Mouse (Mus musculus) liver, adult 2 months (tissue): Measurements from ENCODE around the gene Wdr1. TPM values are rescaled to one million over a fixed set of nuclear protein-coding genes. Genes with fewer than 3 reads are reported as not detected.
A peak's percentile ranks its signal among the peaks of the same experiment; 100 is the strongest.

Source experiments
- DNase-seq: peaks from one replicate; pipeline ENCODE4 v3.0.0-alpha.2; 2011; ENCODE audit warnings: low read depth, low spot score; ENCODE audit errors: extremely low read depth
- H3K27ac ChIP-seq: fragments of 200-500 bp; replicated peaks from 2 replicates; pipeline ENCODE4 v1.5.1; 2012; ENCODE audit warnings: low read depth, mild to moderate bottlenecking, control low read depth, inconsistent platforms, low read length; ENCODE audit not compliant: insufficient read depth
- H3K27me3 ChIP-seq: fragments of 200-500 bp; 2 replicates; pipeline ENCODE4 v1.6.1; 2012; ENCODE audit warnings: mild to moderate bottlenecking, moderate library complexity, low read length, inconsistent platforms; ENCODE audit not compliant: control insufficient read depth, insufficient read depth
- H3K36me3 ChIP-seq: fragments of 200-500 bp; 2 replicates; pipeline ENCODE4 v1.6.1; 2012; ENCODE audit warnings: low read length, inconsistent platforms; ENCODE audit not compliant: control insufficient read depth, insufficient read depth
- H3K4me1 ChIP-seq: fragments of 200-500 bp; 2 replicates; pipeline ENCODE4 v1.6.1; 2011; ENCODE audit warnings: low read length; ENCODE audit not compliant: control insufficient read depth, insufficient read depth
- H3K4me3 ChIP-seq: fragments of 200-500 bp; 2 replicates; pipeline ENCODE4 v1.5.1; 2011; ENCODE audit warnings: low read depth, mild to moderate bottlenecking, control low read depth, low read length, moderate library complexity; ENCODE audit not compliant: insufficient read depth
- H3K79me2 ChIP-seq: fragments of 200-500 bp; 2 replicates; pipeline ENCODE4 v1.6.1; 2012; ENCODE audit warnings: inconsistent platforms, mild to moderate bottlenecking, low read length, moderate library complexity; ENCODE audit not compliant: control insufficient read depth, insufficient read depth
- H3K9ac ChIP-seq: fragments of 200-500 bp; 2 replicates; pipeline ENCODE4 v1.6.1; 2012; ENCODE audit warnings: low read depth, mild to moderate bottlenecking, control low read depth, inconsistent platforms, low read length
- CTCF ChIP-seq: fragments of 200-500 bp; IDR thresholded peaks from 2 replicates; pipeline ENCODE4 v1.5.1; 2011; ENCODE audit warnings: low read depth, low read length, control low read depth
- POLR2A ChIP-seq: fragments of 200-500 bp; IDR thresholded peaks from 2 replicates; pipeline ENCODE4 v1.6.1; 2011; ENCODE audit warnings: low read length, control low read depth; ENCODE audit not compliant: insufficient read depth; ENCODE audit errors: extremely low read depth
- WGBS: fragments of 180-500 bp; shearing (Covaris S2); methylation state at CpG from one replicate; pipeline ENCODE4 v1.1.7; 2018; 5-methylcytosine and 5-hydroxymethylcytosine counted together
- polyA plus RNA-seq: library from polyadenylated mRNA; depleted of rRNA; stranded (reverse); fragments of >200 nt; gene quantifications from 2 replicates; pipeline ENCODE4 v1.2.3, GENCODE M21; 2012
- total RNA-seq: library from RNA; depleted of rRNA; stranded (reverse); fragments of >200 nt; gene quantifications from 2 replicates; pipeline ENCODE4 v1.2.3, GENCODE M21; 2014

Gene Wdr1
- total and polyA plus RNA-seq, 2 experiments, result 40.4 to 42.1 TPM

GRCm38 (mm10) chr5:38502992-38503391, 60.0 kb downstream of the Wdr1 start, which contains the start of gene Slc2a9:
Gene Slc2a9 (minus strand): TSS chr5:38503143.
- peak; percentile 84 for DNase-seq
- H3K9ac ChIP-seq, result no peak within 1 kb of the TSS
- no peaks in the 10 kb centered on the region for H3K36me3 ChIP-seq
- peaks cover 22% of the 10 kb centered on the region for H3K4me1 ChIP-seq
- no peaks in the 10 kb centered on the region for H3K79me2 ChIP-seq
- no peak within 1 kb of the TSS for H3K4me3 ChIP-seq
- no peaks in the 10 kb centered on the region for H3K27me3 ChIP-seq
- TF ChIP-seq POLR2A, result no peak
- no peak for TF ChIP-seq CTCF
- H3K27ac ChIP-seq, result 0 out of 2 replicates have a peak within 1 kb of the TSS, but pooled peaks have one; percentile 1
- 35% methylated on average over 4 of the region's 4 CpGs for WGBS

- no peaks in the 10 kb centered on the region for H3K27me3 ChIP-seq
- no peak for TF ChIP-seq POLR2A
- TF ChIP-seq CTCF, result no peak
- H3K4me3 ChIP-seq, result no peak overlapping the region
- H3K36me3 ChIP-seq, result no peaks in the 10 kb centered on the region
- WGBS, result 34% methylated on average over 8 of the region's 8 CpGs
- H3K79me2 ChIP-seq, result no peaks in the 10 kb centered on the region
- H3K9ac ChIP-seq, result no peak overlapping the region
- H3K4me1 ChIP-seq, result peaks cover 27% of the 10 kb centered on the region
- H3K27ac ChIP-seq, result peak overlapping the region; percentile 1; the same call in 1 of the 2 replicates
- DNase-seq, result peak; percentile 88
These were observed 63.0 kb downstream of the Wdr1 start for GRCm38 (mm10) chr5:38500043-38500442.

DNA sequence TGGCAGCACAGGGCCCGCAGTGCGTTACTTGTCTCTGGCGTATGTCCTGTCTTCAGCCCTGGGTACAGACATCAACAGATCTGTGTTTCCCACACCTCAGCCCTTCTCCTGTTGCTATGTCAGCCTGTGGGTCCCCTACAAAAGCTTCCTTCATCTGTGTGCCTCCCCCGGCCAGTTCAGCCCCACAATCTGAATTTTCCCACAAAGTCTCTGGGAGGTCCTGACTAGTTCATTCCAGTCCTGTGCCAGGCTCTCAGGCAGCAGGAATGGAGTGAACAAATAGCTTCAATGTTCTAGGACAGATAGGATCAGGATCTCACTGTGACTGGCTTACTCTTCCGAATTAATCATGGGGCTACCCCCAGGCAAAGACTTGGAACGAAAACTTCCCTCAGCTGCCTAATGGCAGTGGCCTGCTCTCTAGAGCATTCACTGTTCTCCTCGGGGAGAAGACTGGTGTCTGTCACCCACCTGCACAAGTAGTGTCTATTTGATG, 63.7 kb downstream of the Wdr1 start:
- no peak overlapping the region for H3K4me3 ChIP-seq
- TF ChIP-seq CTCF, result no peak
- TF ChIP-seq POLR2A, result no peak
- 90% methylated on average over 7 of the region's 7 CpGs for WGBS
- no peaks in the 10 kb centered on the region for H3K79me2 ChIP-seq
- H3K36me3 ChIP-seq, result no peaks in the 10 kb centered on the region
- H3K27me3 ChIP-seq, result no peaks in the 10 kb centered on the region
- H3K9ac ChIP-seq, result no peak overlapping the region
- H3K4me1 ChIP-seq, result peaks cover 27% of the 10 kb centered on the region
- no peak overlapping the region for H3K27ac ChIP-seq
- DNase-seq, result no peak

GRCm38 (mm10) chr5:38498479-38498878, 64.5 kb downstream of the Wdr1 start:
- 31% methylated on average over 5 of the region's 5 CpGs for WGBS
- Histone ChIP-seq H3K4me3 (no peak overlapping the region), H3K27ac (no peak overlapping the region), H3K4me1 (peaks cover 24% of the 10 kb centered on the region), H3K79me2 (no peaks in the 10 kb centered on the region), H3K36me3 (no peaks in the 10 kb centered on the region), H3K9ac (no peak overlapping the region), H3K27me3 (no peaks in the 10 kb centered on the region)
- peak; percentile 79 for DNase-seq
- TF ChIP-seq POLR2A (no peak), CTCF (no peak)

GRCm38 (mm10) chr5:38496491-38497057, 66.4 kb downstream of the Wdr1 start:
- no peaks in the 10 kb centered on the region for H3K79me2 ChIP-seq
- 48% methylated on average over 8 of the region's 8 CpGs for WGBS
- DNase-seq, result peak; percentile 88
- no peak overlapping the region for H3K4me3 ChIP-seq
- H3K27me3 ChIP-seq, result no peaks in the 10 kb centered on the region
- H3K4me1 ChIP-seq, result peaks cover 23% of the 10 kb centered on the region
- H3K27ac ChIP-seq, result no peak overlapping the region
- no peak overlapping the region for H3K9ac ChIP-seq
- H3K36me3 ChIP-seq, result no peaks in the 10 kb centered on the region
- TF ChIP-seq CTCF (no peak), POLR2A (no peak)

DNA sequence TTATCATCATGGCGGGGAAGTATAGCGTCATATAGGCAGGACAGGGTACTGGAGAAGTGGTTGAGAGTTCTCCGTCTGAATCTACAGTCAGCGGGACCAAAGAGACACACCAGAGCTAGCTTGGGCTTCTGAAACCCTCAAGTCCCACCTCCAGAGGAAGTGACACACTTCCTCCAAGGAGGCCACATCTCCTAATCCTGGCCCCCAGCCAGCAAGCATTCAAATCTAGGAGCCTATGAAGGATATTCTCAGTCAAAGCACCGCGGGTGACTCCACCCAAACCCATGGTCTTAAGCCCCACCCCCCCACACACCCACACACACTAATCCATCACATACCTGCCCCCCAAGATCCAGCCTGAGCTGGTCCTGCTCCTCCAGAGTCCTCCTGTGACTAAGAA, 69.1 kb downstream of the Wdr1 start:
- TF ChIP-seq CTCF (no peak), POLR2A (no peak)
- Histone ChIP-seq H3K27ac (no peak overlapping the region), H3K4me3 (no peak overlapping the region), H3K9ac (no peak overlapping the region), H3K27me3 (no peaks in the 10 kb centered on the region), H3K4me1 (peaks cover 20% of the 10 kb centered on the region), H3K36me3 (no peaks in the 10 kb centered on the region), H3K79me2 (peaks cover 1% of the 10 kb centered on the region; the same call in 1 of the 2 replicates)
- DNase-seq, result no peak
- WGBS, result 81% methylated on average over 6 of the region's 6 CpGs
